Mouse (Mus musculus) lung, embryonic 16.5 days (tissue): Measurements from ENCODE around the gene Cyb5r4. TPM values are rescaled to one million over a fixed set of nuclear protein-coding genes. Genes with fewer than 3 reads are reported as not detected.

Experiments used
- ATAC-seq: fragments of 200-750 bp; cut with Nextera tagmentation; 2 replicates; pipeline ENCODE4 v1.8.0; 2017; ENCODE audit warnings: low read depth, mild to moderate bottlenecking, moderate library complexity
- H3K27ac ChIP-seq: fragments of 300-500 bp; sonication (generic); 2 replicates; pipeline ENCODE4 v1.5.1; 2014; ENCODE audit warnings: mild to moderate bottlenecking, control low read depth, low read length
- H3K27me3 ChIP-seq: fragments of 300-500 bp; sonication (generic); 2 replicates; pipeline ENCODE4 v1.6.1; 2014; ENCODE audit warnings: low read depth, low read length, mixed read lengths; ENCODE audit not compliant: control insufficient read depth, insufficient read depth
- H3K36me3 ChIP-seq: fragments of 300-500 bp; sonication (generic); 2 replicates; pipeline ENCODE4 v1.6.1; 2014; ENCODE audit warnings: low read length; ENCODE audit not compliant: control insufficient read depth, insufficient read depth
- H3K4me1 ChIP-seq: fragments of 300-500 bp; sonication (generic); replicated peaks from 2 replicates; pipeline ENCODE4 v1.6.1; 2014; ENCODE audit warnings: low read length, mixed read lengths; ENCODE audit not compliant: control insufficient read depth, insufficient read depth
- H3K4me2 ChIP-seq: fragments of 300-500 bp; sonication (generic); 2 replicates; pipeline ENCODE4 v1.6.1; 2014; ENCODE audit warnings: low read depth, low read length, control low read depth
- H3K4me3 ChIP-seq: fragments of 300-500 bp; sonication (generic); 2 replicates; pipeline ENCODE4 v1.5.1; 2014; ENCODE audit warnings: mild to moderate bottlenecking, low read length, control low read depth
- H3K9ac ChIP-seq: fragments of 300-500 bp; sonication (generic); 2 replicates; pipeline ENCODE4 v1.6.1; 2014; ENCODE audit warnings: low read length, control low read depth
- H3K9me3 ChIP-seq: fragments of 300-500 bp; sonication (generic); 2 replicates; pipeline ENCODE4 v1.6.1; 2016; ENCODE audit warnings: low read length; ENCODE audit not compliant: control insufficient read depth
- WGBS: fragments of 180-500 bp; shearing (Covaris S2); extraction: QIAGEN DNeasy Blood & Tissue Kit; methylation state at CpG from one replicate; pipeline ENCODE4 v1.1.7; 2014; 5-methylcytosine and 5-hydroxymethylcytosine counted together
- polyA plus RNA-seq: library from polyadenylated mRNA; unstranded; fragments of >200 nt; fragmentation: Nextera tagmentation; extraction: Ambion mirVana; gene quantifications from 2 replicates; pipeline ENCODE4 v1.2.1, GENCODE M21; 2015

Gene Cyb5r4
- polyA plus RNA-seq, 1 experiment from 2014 or later, result 53.2 TPM

- no peaks in the 10 kb centered on the region for H3K4me1 ChIP-seq
- H3K9ac ChIP-seq, result no peak overlapping the region
- no peaks in the 10 kb centered on the region for H3K27me3 ChIP-seq
- H3K36me3 ChIP-seq, result no peaks in the 10 kb centered on the region
- 26% methylated on average over 6 of the region's 6 CpGs for WGBS
- no peak overlapping the region for H3K27ac ChIP-seq
- H3K9me3 ChIP-seq, result no peaks in the 10 kb centered on the region
- no peak overlapping the region for H3K4me3 ChIP-seq
- ATAC-seq, result no peak
- no peak overlapping the region for H3K4me2 ChIP-seq
These were observed 36.7 kb upstream of the Cyb5r4 start for GRCm38 (mm10) chr9:86985105-86985504.

- 43% methylated on average over 7 of the region's 7 CpGs for WGBS
- H3K27me3 ChIP-seq, result no peaks in the 10 kb centered on the region
- peak; percentile 36; the same call in 1 of the 2 replicates for ATAC-seq
- no peaks in the 10 kb centered on the region for H3K4me1 ChIP-seq
- no peak overlapping the region for H3K9ac ChIP-seq
- no peaks in the 10 kb centered on the region for H3K9me3 ChIP-seq
- no peaks in the 10 kb centered on the region for H3K36me3 ChIP-seq
- H3K27ac ChIP-seq, result no peak overlapping the region
- no peak overlapping the region for H3K4me3 ChIP-seq
- H3K4me2 ChIP-seq, result no peak overlapping the region
These were observed 35.0 kb upstream of the Cyb5r4 start for GRCm38 (mm10) chr9:86986703-86987296.

DNA sequence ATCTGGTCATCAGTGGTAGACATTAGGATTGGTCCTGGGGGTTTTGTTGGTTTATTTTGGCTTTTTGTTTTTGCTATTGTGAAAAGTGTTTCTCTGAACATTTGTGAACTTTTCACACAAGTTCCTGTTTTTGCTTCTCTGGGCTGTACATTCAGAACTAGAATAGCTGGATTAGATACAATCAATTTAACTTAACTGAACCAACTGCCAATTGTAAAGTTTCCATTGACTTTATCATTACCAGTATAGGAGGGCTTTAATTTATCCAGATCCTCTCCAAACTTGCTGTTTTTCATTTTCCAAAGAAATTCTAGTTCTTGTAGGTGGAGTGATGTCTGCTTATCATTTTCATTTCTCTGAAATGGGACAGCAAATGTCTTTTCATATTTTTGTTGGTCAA, 32.0 kb upstream of the Cyb5r4 start:
- Histone ChIP-seq H3K36me3 (no peaks in the 10 kb centered on the region), H3K9me3 (no peaks in the 10 kb centered on the region), H3K27ac (no peak overlapping the region), H3K4me1 (no peaks in the 10 kb centered on the region), H3K4me3 (no peak overlapping the region), H3K4me2 (no peak overlapping the region), H3K27me3 (no peaks in the 10 kb centered on the region), H3K9ac (no peak overlapping the region)
- no peak for ATAC-seq

- no peak for ATAC-seq
- 62% methylated on average over 8 of the region's 8 CpGs for WGBS
These were observed 30.1 kb upstream of the Cyb5r4 start for GRCm38 (mm10) chr9:86991758-86992157.

DNA sequence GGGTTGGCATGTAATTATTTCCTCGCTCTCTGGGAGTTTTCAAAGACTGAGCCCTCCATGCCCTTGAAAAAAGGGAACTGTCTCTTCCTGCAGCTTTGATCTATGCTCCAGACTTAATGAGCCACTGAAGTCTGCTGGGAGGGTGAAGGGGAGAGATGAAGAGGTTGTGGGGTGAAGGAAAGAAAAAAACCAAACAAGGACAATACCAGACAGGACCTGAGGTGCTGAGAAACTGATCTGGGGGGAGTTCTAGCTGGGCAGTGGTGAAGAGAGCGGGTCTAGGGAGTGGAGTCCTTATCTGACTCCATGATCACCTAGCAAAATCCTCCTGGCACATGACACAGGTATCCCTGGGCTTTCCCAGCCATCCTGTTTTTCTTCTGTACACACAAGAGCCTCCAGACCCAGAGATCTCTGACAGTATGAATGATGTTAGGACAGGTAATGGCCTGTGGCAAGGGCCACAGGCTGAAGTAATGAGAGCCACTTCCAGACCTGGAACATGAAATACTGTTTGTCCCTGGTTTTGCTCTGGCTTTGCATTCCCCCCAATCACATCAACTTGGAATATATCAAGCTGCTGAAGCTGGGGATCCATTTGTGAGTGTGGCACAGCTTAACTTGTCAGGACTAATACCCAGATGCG, 24.6 kb upstream of the Cyb5r4 start:
- Histone ChIP-seq H3K4me2 (no peak overlapping the region), H3K36me3 (no peaks in the 10 kb centered on the region), H3K27me3 (no peaks in the 10 kb centered on the region), H3K4me1 (no peaks in the 10 kb centered on the region), H3K4me3 (no peak overlapping the region), H3K27ac (no peak overlapping the region), H3K9ac (no peak overlapping the region), H3K9me3 (no peaks in the 10 kb centered on the region)
- ATAC-seq, result no peak
- WGBS, result 57% methylated on average over 3 of the region's 3 CpGs

More at GRCm38 (mm10) chr9:86991758-86992157, 30.1 kb upstream of the Cyb5r4 start:
- Histone ChIP-seq H3K4me1 (no peaks in the 10 kb centered on the region), H3K4me3 (no peak overlapping the region), H3K36me3 (no peaks in the 10 kb centered on the region), H3K9me3 (no peaks in the 10 kb centered on the region), H3K4me2 (no peak overlapping the region), H3K27me3 (no peaks in the 10 kb centered on the region), H3K27ac (no peak overlapping the region), H3K9ac (no peak overlapping the region)

GRCm38 (mm10) chr9:86999956-87000582, 21.7 kb upstream of the Cyb5r4 start:
- Histone ChIP-seq H3K4me3 (no peak overlapping the region), H3K27me3 (no peaks in the 10 kb centered on the region), H3K36me3 (no peaks in the 10 kb centered on the region), H3K9me3 (no peaks in the 10 kb centered on the region), H3K4me2 (no peak overlapping the region), H3K27ac (no peak overlapping the region), H3K4me1 (no peaks in the 10 kb centered on the region), H3K9ac (no peak overlapping the region)
- no peak for ATAC-seq
- 59% methylated on average over 2 of the region's 2 CpGs for WGBS

- H3K27ac ChIP-seq, result no peak overlapping the region
- no peak for ATAC-seq
- H3K9ac ChIP-seq, result no peak overlapping the region
- WGBS, result 54% methylated on average over 6 of the region's 6 CpGs
- no peak overlapping the region for H3K4me3 ChIP-seq
- no peaks in the 10 kb centered on the region for H3K27me3 ChIP-seq
- no peaks in the 10 kb centered on the region for H3K36me3 ChIP-seq
- no peaks in the 10 kb centered on the region for H3K9me3 ChIP-seq
- H3K4me2 ChIP-seq, result no peak overlapping the region
- no peaks in the 10 kb centered on the region for H3K4me1 ChIP-seq
These were observed 16.9 kb upstream of the Cyb5r4 start for GRCm38 (mm10) chr9:87004701-87005434.

GRCm38 (mm10) chr9:87005435-87005779, 16.4 kb upstream of the Cyb5r4 start:
- Histone ChIP-seq H3K36me3 (no peaks in the 10 kb centered on the region), H3K27ac (no peak overlapping the region), H3K4me3 (no peak overlapping the region), H3K4me1 (no peaks in the 10 kb centered on the region), H3K27me3 (no peaks in the 10 kb centered on the region), H3K9ac (no peak overlapping the region), H3K9me3 (no peaks in the 10 kb centered on the region), H3K4me2 (no peak overlapping the region)
- WGBS, result 29% methylated on average over 5 of the region's 5 CpGs
- no peak for ATAC-seq

- Histone ChIP-seq H3K9ac (no peak overlapping the region), H3K4me2 (no peak overlapping the region), H3K27ac (no peak overlapping the region), H3K4me3 (no peak overlapping the region), H3K4me1 (no peaks in the 10 kb centered on the region), H3K9me3 (no peaks in the 10 kb centered on the region), H3K27me3 (no peaks in the 10 kb centered on the region; the same call in 1 of the 2 replicates), H3K36me3 (no peaks in the 10 kb centered on the region)
- ATAC-seq, result no peak
- WGBS, result 54% methylated on average over 6 of the region's 6 CpGs
These were observed 13.3 kb upstream of the Cyb5r4 start for GRCm38 (mm10) chr9:87008507-87008906.
